Mouse (Mus musculus) bone marrow, adult 2 months (tissue): ENCODE data around the gene Ibsp.

Experiments used
- CTCF ChIP-seq: fragments of 200-500 bp; IDR thresholded peaks from 2 replicates; pipeline ENCODE4 v1.5.1; 2011; ENCODE audit warnings: low read length, control low read depth; ENCODE audit not compliant: control insufficient read depth, insufficient read depth
- POLR2A ChIP-seq: fragments of 200-500 bp; IDR thresholded peaks from 2 replicates; pipeline ENCODE4 v1.6.1; 2011; ENCODE audit warnings: low read depth, mild to moderate bottlenecking, control low read depth, low read length, borderline replicate concordance; ENCODE audit not compliant: control insufficient read depth

- TF ChIP-seq CTCF (no peak), POLR2A (no peak)
These were observed 47.2 kb upstream of the Ibsp start for GRCm38 (mm10) chr5:104251811-104252210.
